Mouse (Mus musculus): ENCODE data around the gene Mmp9.

DNA sequence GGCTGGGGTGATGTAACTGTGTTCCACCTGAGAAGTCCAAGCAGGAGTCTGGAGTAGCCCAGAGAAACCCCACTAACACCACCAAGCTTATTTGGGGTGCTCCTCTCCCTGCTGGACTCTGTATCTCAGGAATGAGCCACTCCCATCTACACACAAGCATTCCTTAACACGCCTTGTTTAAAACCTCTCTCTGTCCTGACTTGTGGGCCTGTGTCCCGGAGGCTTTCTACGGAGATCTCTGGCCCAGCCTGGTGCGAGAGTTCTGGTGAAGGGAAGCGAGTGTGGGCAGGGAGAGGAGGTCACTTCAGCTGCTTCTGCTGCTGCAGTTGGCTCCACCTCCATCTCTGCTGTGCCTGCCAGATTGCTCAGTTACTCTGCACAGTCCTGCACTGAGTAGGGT, 15.6 kb downstream of the Mmp9 start:
- no peak for TF ChIP-seq POLR2A (IDR thresholded peaks at IDR 0.05; ENCODE audit: borderline replicate concordance, control insufficient read depth, low read depth, low read length)
- TF ChIP-seq CTCF (IDR thresholded peaks at IDR 0.05; ENCODE audit: control insufficient read depth, insufficient read depth, low read length), result no peak
